Mouse (Mus musculus) kidney, postnatal 10 days (tissue): ENCODE data around the gene Ttc6.

ENCODE experiments used
- DNase-seq: peaks from one replicate; pipeline ENCODE4 v3.0.0; 2021; ENCODE audit warnings: mixed read lengths

The Ttc6 gene

DNA sequence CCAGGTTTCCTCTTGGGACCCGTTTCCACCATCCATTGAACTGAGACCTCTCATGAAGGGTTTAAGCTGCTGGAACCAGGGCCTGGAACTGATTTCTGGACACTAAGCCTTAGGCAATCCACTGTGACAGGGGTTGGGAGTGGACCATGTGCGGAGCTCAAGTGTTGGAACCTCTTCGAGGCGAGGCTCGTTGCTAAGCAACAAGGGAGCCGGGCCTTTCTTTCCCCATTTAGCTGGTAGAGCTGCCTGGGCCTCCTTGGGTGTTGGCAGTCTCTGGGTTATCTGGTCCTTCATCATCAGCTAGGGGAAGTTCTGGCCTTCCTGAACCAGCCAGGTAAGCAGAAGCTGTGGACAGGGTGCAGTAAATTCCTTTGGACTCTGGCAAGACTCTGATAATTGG lies at the start of gene Ttc6:
TSS of gene Ttc6 (plus strand) at position 205 of the 400 bp plus-strand sequence.
- no peak for DNase-seq

GRCm38 (mm10) chr12:57514552-57514951 lies 49.4 kb upstream of the Ttc6 start:
- no peak for DNase-seq

DNA sequence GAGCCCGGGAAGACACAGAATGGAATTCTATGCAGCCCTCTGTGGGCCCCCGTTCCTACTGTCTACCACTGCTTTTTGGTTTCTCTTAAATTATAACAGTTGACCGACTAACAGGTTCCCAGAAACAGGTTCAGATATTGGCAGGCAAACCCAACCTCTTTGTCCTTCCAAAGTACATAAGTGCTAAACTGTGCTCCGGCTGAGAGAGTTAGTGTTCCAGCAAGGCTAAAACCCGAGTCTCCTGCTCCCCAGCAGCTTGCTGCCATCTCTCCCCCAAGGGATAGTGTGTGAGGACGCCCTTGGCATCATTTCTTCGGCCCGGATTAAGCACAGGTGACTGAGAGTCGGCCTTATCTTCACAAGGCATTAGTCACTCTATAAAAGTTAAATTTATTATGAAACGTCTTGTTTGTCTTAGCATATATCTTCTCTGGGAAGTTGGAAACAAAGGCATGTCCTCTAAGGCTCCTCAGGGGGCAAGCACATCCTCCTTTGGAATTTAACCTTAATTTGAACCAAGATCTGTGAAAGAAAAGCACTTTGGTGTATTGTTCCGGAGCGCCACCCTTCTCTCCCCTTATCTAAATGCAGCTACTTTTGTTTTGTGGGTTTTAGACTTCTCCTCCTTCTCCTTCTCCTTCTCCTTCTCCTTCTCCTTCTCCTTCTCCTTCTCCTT lies 48.1 kb upstream of the Ttc6 start:
- no peak for DNase-seq

GRCm38 (mm10) chr12:57528335-57528734 lies 35.6 kb upstream of the Ttc6 start:
- DNase-seq = no peak

DNA sequence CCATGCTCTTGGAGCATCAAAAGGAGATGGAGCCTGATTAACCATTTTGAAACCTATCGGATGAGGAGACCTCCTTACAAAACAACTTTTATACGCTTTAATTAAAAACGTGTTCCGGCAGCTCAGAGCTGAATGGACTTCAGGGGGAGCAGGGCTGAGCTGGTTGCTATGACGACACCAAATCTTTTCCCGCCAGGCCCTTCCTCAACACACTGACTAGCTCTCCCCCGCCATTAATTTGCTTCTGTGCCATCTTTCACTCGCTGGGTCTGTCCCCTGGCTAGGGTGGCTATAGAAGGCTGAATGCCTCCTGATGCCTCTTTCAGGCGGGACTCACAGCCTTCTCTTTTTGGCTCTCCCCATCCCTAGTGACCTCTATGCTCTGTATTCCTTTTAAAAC lies 33.4 kb upstream of the Ttc6 start:
- DNase-seq = no peak

DNA sequence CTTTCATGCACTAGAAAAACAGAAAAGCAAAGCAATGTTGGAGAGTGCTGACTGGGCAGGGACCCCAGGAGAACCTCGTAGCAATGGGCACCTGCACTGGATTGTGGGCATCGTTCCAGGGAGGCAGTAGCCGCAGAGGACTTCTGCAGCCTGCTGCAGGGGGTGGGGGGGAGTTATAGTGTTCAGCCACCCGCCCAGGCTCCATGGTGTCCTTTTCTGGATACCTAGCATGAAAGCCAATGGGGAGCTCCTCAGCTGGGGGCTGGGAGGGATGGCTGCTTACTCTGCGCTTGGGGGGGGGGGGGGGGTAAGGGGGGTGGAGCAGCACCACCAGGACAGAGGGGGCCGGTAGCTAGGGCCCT lies 29.4 kb upstream of the Ttc6 start:
- no peak for DNase-seq

- no peak for DNase-seq
Observed at GRCm38 (mm10) chr12:57534879-57535611, 28.9 kb upstream of the Ttc6 start.

DNA sequence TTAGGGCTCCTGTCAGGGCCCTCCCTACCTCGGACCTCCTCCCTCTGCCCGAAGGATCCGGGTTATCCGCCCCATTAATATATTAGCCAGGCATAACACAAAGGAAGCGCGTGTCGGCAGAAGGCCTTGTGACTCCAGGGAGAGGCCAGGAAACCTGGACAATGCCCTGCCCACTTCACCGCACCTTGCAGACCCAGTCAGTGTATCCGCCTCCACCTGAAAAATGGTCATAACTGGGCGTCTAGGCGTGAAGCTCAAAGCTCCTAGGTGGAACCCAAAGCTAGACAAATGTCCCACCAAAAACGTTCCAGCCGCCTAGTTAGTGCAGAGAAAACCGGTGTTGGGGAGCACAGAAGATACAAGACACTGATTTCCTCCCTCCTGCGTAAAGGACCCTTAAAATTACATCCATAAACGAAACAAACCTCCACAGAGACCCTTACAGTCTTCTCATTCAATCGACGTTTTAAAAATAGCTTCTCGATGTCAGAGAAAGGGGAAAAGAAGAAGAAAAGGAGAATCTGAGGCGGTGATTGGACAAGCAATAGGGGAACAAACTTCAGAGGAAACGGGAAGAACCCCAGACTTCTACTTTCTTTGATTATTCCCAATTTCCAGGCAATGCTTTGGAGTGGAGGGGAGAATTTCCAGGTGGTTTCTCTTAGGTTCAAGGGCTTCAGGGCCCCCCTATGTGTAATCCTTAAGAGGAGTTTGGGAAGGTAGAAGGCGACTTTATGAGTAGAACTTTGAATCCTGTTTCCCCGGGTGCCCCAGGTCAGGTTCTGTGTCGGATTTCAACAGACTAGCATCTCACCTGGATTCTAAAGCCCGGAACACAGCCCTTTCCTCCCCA lies 27.6 kb upstream of the Ttc6 start:
- DNase-seq = no peak

DNA sequence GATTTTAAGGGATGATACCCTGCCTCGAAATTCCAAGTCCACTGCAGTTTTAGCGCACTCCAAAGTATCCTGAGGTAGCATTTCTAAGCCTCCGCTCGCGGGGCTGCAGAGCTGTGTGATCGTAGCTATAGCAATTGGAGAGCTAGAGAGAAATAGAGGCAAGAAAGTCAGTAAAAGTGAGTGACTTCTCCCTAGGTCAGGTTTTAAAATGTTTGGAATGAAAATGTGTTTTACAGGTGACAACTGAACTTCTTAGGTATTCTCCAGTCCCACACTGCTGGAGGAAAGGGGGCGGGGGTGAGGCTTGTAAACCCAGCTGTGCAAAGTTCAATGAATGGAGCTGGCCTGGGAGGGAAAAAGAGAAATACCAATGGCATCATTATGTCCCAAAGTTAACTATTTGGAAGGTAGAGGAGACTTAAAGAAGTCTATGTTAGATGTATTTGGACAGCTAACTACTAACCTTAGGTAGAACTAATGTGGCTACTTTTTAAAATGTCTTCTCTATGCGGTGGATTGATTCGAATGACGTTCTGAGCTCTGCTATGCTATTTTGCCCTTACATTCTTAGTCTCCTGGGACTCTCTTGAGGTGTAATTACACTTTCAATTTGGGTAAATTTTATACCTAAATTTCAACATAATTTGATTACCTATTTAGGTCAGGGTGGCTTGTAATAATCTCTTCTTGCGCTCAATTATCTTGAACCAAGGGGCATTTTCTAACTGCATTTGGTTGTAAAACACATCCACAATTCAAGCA lies 26.8 kb upstream of the Ttc6 start:
- DNase-seq = no peak

- DNase-seq = no peak
Observed at GRCm38 (mm10) chr12:57537791-57538587, 25.9 kb upstream of the Ttc6 start.

GRCm38 (mm10) chr12:57538588-57539550 lies 25.0 kb upstream of the Ttc6 start:
- no peak for DNase-seq

GRCm38 (mm10) chr12:57539551-57539985 lies 24.3 kb upstream of the Ttc6 start:
- DNase-seq = no peak

DNA sequence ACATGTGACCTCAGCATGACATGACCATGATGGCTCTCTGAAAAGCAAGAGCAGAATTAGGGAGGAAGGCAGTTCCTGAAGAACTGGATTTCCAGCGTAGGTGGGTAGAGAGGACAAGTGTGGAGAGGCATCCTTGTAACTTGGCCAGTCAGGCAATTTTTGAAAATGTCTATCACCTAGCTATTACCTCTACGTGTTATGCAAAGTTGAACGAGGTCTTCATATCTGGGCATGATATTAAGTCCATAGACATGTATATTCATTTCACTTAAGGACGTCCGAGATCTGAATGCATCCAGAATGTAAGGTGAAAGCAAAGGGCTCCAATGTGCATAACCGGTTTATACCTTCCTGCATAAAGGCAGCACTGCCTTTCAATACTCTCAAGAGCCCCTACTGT lies 22.8 kb upstream of the Ttc6 start:
- no peak for DNase-seq

- DNase-seq = no peak
Observed at GRCm38 (mm10) chr12:57541931-57542745, 21.8 kb upstream of the Ttc6 start.

- no peak for DNase-seq
Observed at GRCm38 (mm10) chr12:57542746-57543626, 20.9 kb upstream of the Ttc6 start.

- no peak for DNase-seq
Observed at GRCm38 (mm10) chr12:57543627-57543991, 20.3 kb upstream of the Ttc6 start.

DNA sequence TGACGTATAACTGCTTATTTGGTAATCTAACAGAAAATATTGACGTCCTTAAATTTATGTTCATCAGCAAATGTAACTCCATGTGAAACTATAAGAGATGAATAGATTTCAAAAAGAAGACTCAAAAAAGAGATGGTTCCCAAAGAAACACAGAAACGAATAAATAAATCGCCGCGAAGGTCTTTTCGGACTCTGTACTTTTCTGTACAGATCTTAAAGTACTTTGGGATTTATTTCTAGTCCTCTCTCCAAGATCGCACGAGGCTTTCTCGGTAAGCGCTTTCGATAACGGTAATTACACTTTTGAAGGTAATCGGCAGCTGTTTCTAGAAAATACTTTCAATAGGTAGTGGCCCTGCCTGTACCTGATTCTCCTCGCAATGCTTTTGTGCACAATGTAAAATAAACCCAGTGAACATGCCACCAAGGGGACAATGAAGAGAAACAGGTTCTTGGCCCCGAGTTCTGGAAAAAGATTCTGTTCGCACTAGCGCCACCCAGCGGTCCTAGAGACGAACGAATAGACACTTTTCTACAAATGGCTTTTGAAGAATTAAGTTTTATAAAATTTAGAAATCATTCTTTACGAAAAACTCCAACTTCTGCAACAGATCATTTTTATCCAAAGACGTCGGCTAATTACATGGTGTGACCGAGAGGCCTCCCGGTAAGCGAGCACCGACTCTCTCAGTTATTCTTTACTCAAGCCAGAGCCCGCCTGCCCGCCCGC lies 19.1 kb upstream of the Ttc6 start:
- DNase-seq = peak; percentile 82
